Mouse (Mus musculus): ENCODE results near the gene Bmp2k. TPM values are rescaled to one million over a fixed set of nuclear protein-coding genes. Genes with fewer than 3 reads are reported as not detected.
A peak's percentile ranks its signal among the peaks of the same experiment; 100 is the strongest.

Bmp2k gene
- total RNA-seq, 2 experiments from 2014 or later: 14.3 to 16.1 TPM

GRCm38 (mm10) chr5:97046680-97047079 is 49.2 kb downstream of the Bmp2k start:
- DNase-seq: no peak
- intact Hi-C loops (cut with DNase I): no loop called here

GRCm38 (mm10) chr5:97048905-97049304 is 51.4 kb downstream of the Bmp2k start:
- DNase-seq: no peak
- intact Hi-C loops (cut with DNase I): no loop called here

GRCm38 (mm10) chr5:97054166-97054565 is 56.7 kb downstream of the Bmp2k start:
- DNase-seq: no peak

GRCm38 (mm10) chr5:97054801-97055200 is 57.3 kb downstream of the Bmp2k start:
- DNase-seq: no peak
- intact Hi-C loops (cut with DNase I): loop anchor here (10.0 kb wide), 1 partner anchor 200 kb away; no protein-coding TSS in a partner anchor

More at GRCm38 (mm10) chr5:97054166-97054565, 56.7 kb downstream of the Bmp2k start:
- intact Hi-C loops (cut with DNase I): loop anchor here (10.0 kb wide), 1 partner anchor 199 kb away; no protein-coding TSS in a partner anchor

- intact Hi-C loops (cut with DNase I): loop anchor here (10.0 kb wide), 1 partner anchor 201 kb away; no protein-coding TSS in a partner anchor
- no peak for DNase-seq
Observed at GRCm38 (mm10) chr5:97055511-97056068, 58.1 kb downstream of the Bmp2k start.

- DNase-seq: no peak
- intact Hi-C loops (cut with DNase I): loop anchor here (10.0 kb wide), 1 partner anchor 202 kb away; no protein-coding TSS in a partner anchor
Observed at GRCm38 (mm10) chr5:97056359-97056758, 58.9 kb downstream of the Bmp2k start.

GRCm38 (mm10) chr5:97056791-97057450 is 59.4 kb downstream of the Bmp2k start:
- intact Hi-C loops (cut with DNase I): loop anchor here (10.0 kb wide), 1 partner anchor 202 kb away; no protein-coding TSS in a partner anchor
- DNase-seq: no peak

GRCm38 (mm10) chr5:97060864-97061263 is 63.4 kb downstream of the Bmp2k start:
- DNase-seq: no peak
- intact Hi-C loops (cut with DNase I): no loop called here

- intact Hi-C loops (cut with DNase I): no loop called here
- no peak for DNase-seq
Observed at GRCm38 (mm10) chr5:97062041-97062440, 64.6 kb downstream of the Bmp2k start.

- no peak for DNase-seq
- intact Hi-C loops (cut with DNase I): no loop called here
Observed at GRCm38 (mm10) chr5:97065746-97066145, 68.3 kb downstream of the Bmp2k start.

GRCm38 (mm10) chr5:97075476-97076151 is 78.1 kb downstream of the Bmp2k start:
- DNase-seq: no peak
- intact Hi-C loops (cut with DNase I): no loop called here

- intact Hi-C loops (cut with DNase I): no loop called here
- DNase-seq: no peak
Observed at GRCm38 (mm10) chr5:97076167-97076566, 78.7 kb downstream of the Bmp2k start.

- intact Hi-C loops (cut with DNase I): no loop called here
Observed at GRCm38 (mm10) chr5:97077676-97078075, 80.2 kb downstream of the Bmp2k start.

GRCm38 (mm10) chr5:97078641-97079040 is 81.2 kb downstream of the Bmp2k start:
- no peak for DNase-seq
- intact Hi-C loops (cut with DNase I): no loop called here

More at GRCm38 (mm10) chr5:97077676-97078075, 80.2 kb downstream of the Bmp2k start:
- DNase-seq: no peak

GRCm38 (mm10) chr5:97081481-97081880 is 84.0 kb downstream of the Bmp2k start:
- intact Hi-C loops (cut with DNase I): no loop called here
- peak; percentile 35 for DNase-seq

GRCm38 (mm10) chr5:97083701-97084100 is 86.2 kb downstream of the Bmp2k start:
- no peak for DNase-seq
- intact Hi-C loops (cut with DNase I): no loop called here

- no peak for DNase-seq
- intact Hi-C loops (cut with DNase I): no loop called here
Observed at GRCm38 (mm10) chr5:97084541-97084940, 87.1 kb downstream of the Bmp2k start.

- no peak for DNase-seq
Observed at GRCm38 (mm10) chr5:97085071-97085470, 87.6 kb downstream of the Bmp2k start.

GRCm38 (mm10) chr5:97087030-97087630 is 89.6 kb downstream of the Bmp2k start:
- DNase-seq: no peak
- intact Hi-C loops (cut with DNase I): no loop called here

More at GRCm38 (mm10) chr5:97085071-97085470, 87.6 kb downstream of the Bmp2k start:
- intact Hi-C loops (cut with DNase I): no loop called here

GRCm38 (mm10) chr5:97087746-97088145 is 90.3 kb downstream of the Bmp2k start:
- DNase-seq: no peak

GRCm38 (mm10) chr5:97088231-97088630 is 90.7 kb downstream of the Bmp2k start:
- intact Hi-C loops (cut with DNase I): no loop called here

More at GRCm38 (mm10) chr5:97087746-97088145, 90.3 kb downstream of the Bmp2k start:
- intact Hi-C loops (cut with DNase I): no loop called here

More at GRCm38 (mm10) chr5:97088231-97088630, 90.7 kb downstream of the Bmp2k start:
- no peak for DNase-seq
